Mouse (Mus musculus) ES-E14 (cell line): ENCODE measurements at regions not wholly inside any gene's neighbourhood (a gene's known extent, or its start where the extent isn't known, plus 50 kb on each side); places are given as distances from the start of the nearest gene placed in this dataset.

Experiments used
- DNase-seq: peaks from one replicate; pipeline ENCODE4 v3.0.0-alpha.2; 2013; ENCODE audit warnings: low read depth, low spot score
- H3K27ac ChIP-seq: 2 replicates; pipeline ENCODE4 v1.5.1; 2012; ENCODE audit warnings: low read depth, mild to moderate bottlenecking, low read length, moderate library complexity, mixed read lengths; ENCODE audit not compliant: poor library complexity, insufficient read depth, severe bottlenecking
- H3K36me3 ChIP-seq: 2 replicates; pipeline ENCODE4 v1.6.1; 2012; ENCODE audit warnings: mild to moderate bottlenecking, low read length, moderate library complexity, mixed read lengths; ENCODE audit not compliant: control insufficient read depth, poor library complexity, insufficient read depth, severe bottlenecking
- H3K4me1 ChIP-seq, 2 experiments: fragments of 150-350 bp in 1 of 2; sonication (generic) in 1 of 2; 2 replicates each; pipeline ENCODE4 v1.6.1; 2012; ENCODE audit warnings: low read length in 2 of 2, mild to moderate bottlenecking in 1 of 2, mixed read lengths in 1 of 2; ENCODE audit not compliant: control insufficient read depth in 2 of 2, insufficient read depth in 2 of 2, poor library complexity in 1 of 2
- H3K4me3 ChIP-seq, 2 experiments: fragments of 150-350 bp in 1 of 2; sonication (generic) in 1 of 2; 2 replicates each; pipeline ENCODE4 v1.5.1; 2012; ENCODE audit warnings: low read length in 2 of 2, low read depth in 1 of 2, mild to moderate bottlenecking in 1 of 2, mixed read lengths in 1 of 2; ENCODE audit not compliant: insufficient read depth in 1 of 2, poor library complexity in 1 of 2, severe bottlenecking in 1 of 2
- H3K9ac ChIP-seq: 2 replicates; pipeline ENCODE4 v1.6.1; 2012; ENCODE audit warnings: low read depth, mild to moderate bottlenecking, low read length, mixed read lengths; ENCODE audit not compliant: poor library complexity, insufficient read depth, severe bottlenecking
- H3K9me3 ChIP-seq: fragments of 150-350 bp; sonication (generic); 2 replicates; pipeline ENCODE4 v1.6.1; 2012; ENCODE audit warnings: low read depth, mild to moderate bottlenecking, low read length; ENCODE audit not compliant: control insufficient read depth, insufficient read depth
- CHD2 ChIP-seq: IDR thresholded peaks from 2 replicates; pipeline ENCODE4 v1.6.1; 2014; ENCODE audit warnings: mild to moderate bottlenecking, low read depth, low read length, inconsistent platforms
- HCFC1 ChIP-seq: IDR thresholded peaks from 2 replicates; pipeline ENCODE4 v1.6.1; 2012; ENCODE audit warnings: low read length, inconsistent platforms, borderline replicate concordance; ENCODE audit not compliant: insufficient read depth
- MAFK ChIP-seq: IDR thresholded peaks from 2 replicates; pipeline ENCODE4 v1.6.1; 2014; ENCODE audit warnings: mild to moderate bottlenecking, low read depth, low read length, inconsistent platforms; ENCODE audit not compliant: insufficient read depth
- ZC3H11A ChIP-seq: IDR thresholded peaks from 2 replicates; pipeline ENCODE4 v1.6.1; 2012; ENCODE audit warnings: low read depth, mild to moderate bottlenecking, inconsistent platforms, low read length, borderline replicate concordance
- ZNF384 ChIP-seq: IDR thresholded peaks from 2 replicates; pipeline ENCODE4 v1.6.1; 2012; ENCODE audit warnings: low read depth, low read length, inconsistent platforms
- in situ Hi-C, 2 experiments: fragments of 600-800 bp; cut with MboI; formaldehyde crosslinking; loops; one replicate each; pipeline ENCODE4 v1.15.1; 2025; ENCODE audit warnings: low sequenced_read_pairs in 2 of 2, inconsistent platforms in 1 of 2; ENCODE audit not compliant: unreplicated experiment in 2 of 2

DNA sequence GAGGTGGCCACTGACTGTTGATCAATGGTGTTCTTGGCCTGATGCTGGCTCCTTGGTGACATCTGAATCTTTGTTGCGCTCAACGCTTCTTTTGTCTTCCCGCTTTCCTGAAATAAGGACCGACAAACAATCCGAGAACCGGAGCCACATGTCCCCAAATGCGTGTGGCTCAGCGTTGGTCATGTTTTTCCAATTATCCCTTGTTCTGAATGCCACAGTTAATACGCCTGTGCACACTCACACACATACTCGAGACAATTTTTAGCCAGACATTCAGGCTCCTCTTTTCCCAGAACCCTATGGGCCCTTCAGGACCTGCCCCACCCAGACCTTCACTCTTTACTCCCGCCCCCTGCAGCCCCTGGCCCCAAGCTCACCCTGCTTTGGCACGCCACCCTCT is 248.8 kb downstream of the Cyp26b1 start:
- Histone ChIP-seq H3K4me1 (peaks cover 0 to 2% of the 10 kb centered on the region in 2 experiments; a peak in 1 of 4 replicates), H3K9ac (no peak overlapping the region), H3K36me3 (no peaks in the 10 kb centered on the region), H3K4me3 (no peak overlapping the region), H3K27ac (no peak overlapping the region), H3K9me3 (no peaks in the 10 kb centered on the region)
- no peak for TF ChIP-seq ZNF384
- no peak for TF ChIP-seq ZC3H11A
- TF ChIP-seq MAFK, result no peak
- no peak for TF ChIP-seq CHD2
- TF ChIP-seq HCFC1, result no peak
- in situ Hi-C loops, result no loop called here
- no peak for DNase-seq

DNA sequence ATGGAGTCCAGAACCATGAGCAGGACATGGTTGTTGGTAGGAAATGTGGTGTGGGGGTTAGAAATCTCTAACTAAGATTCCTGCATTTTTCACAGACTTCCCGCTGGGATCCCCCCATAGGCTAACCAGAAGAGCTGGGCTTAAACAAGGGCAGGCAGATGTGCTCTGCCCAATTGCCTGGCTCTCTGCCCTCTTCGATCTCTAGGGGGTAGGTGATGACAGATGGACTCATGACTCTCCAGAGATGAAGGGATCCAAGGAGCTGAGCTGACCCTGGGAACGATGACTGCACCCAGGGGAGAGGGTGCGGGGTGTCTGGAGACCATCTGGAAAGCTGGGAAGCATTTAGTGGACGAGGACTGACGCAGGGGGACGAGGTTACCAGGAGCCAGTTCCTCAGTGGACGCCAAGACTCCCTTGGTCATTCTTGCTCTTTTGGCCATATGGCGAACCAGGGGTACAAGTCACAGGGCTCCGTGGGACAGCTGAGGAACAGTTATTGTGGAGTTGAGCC is 260.0 kb downstream of the Cyp26b1 start:
- no peak for TF ChIP-seq ZNF384
- Histone ChIP-seq H3K9ac (no peak overlapping the region), H3K36me3 (no peaks in the 10 kb centered on the region), H3K4me3 (no peak overlapping the region), H3K27ac (no peak overlapping the region), H3K9me3 (no peaks in the 10 kb centered on the region), H3K4me1 (no peaks in the 10 kb centered on the region)
- in situ Hi-C loops, result no loop called here
- no peak for DNase-seq

DNA sequence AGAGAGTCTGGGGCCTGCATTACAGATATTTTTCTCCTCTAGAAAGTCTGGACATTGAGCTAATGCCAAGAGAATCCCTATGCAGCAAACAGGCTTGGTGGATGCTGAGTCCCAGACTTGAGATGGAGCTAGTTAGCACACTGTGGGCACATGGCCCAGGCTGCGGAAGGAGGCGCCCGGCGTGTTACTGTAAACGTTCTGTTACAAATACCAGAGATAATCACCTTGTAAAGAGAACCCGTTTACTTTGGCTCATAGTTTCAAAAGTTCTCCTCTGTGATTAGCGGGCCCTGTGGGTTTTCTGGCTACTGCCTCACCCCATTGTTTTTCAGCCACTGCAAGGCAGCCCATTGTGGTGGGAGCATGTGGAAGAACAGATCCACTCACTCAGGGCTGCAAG is 264.6 kb downstream of the Cyp26b1 start:
- H3K9me3 ChIP-seq, result no peaks in the 10 kb centered on the region
- no peak for DNase-seq
- in situ Hi-C loops, result no loop called here
- no peak overlapping the region for H3K9ac ChIP-seq
- no peak for TF ChIP-seq MAFK
- TF ChIP-seq ZC3H11A, result no peak
- TF ChIP-seq HCFC1, result no peak
- TF ChIP-seq ZNF384, result no peak
- no peak for TF ChIP-seq CHD2
- H3K27ac ChIP-seq, result no peak overlapping the region
- no peak overlapping the region for H3K4me3 ChIP-seq
- peaks cover 0 to 4% of the 10 kb centered on the region in 2 experiments; a peak in 2 of 4 replicates for H3K4me1 ChIP-seq
- H3K36me3 ChIP-seq, result no peaks in the 10 kb centered on the region

DNA sequence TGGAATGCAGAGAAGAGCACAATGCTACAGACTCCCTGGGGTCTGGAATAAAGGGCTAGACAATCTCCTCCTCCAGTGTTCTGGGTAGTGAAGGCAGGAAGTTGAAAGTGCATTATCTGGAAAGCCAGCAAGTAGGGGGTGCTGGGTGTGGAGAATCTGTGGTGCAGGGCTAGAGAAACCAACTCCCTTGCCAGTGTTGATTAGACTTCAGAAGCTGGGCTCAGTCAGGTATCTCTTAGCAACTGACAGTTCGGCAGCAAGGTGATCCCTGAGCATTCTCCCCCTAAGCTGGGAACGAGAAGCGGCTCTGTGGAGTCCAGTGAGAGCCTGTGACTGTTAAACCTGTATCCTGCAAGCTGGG is 265.7 kb downstream of the Cyp26b1 start:
- Histone ChIP-seq H3K9ac (no peak overlapping the region), H3K36me3 (no peaks in the 10 kb centered on the region), H3K4me1 (peaks cover 0 to 4% of the 10 kb centered on the region in 2 experiments; a peak in 2 of 4 replicates), H3K27ac (no peak overlapping the region), H3K9me3 (no peaks in the 10 kb centered on the region), H3K4me3 (no peak overlapping the region)
- in situ Hi-C loops, result no loop called here
- DNase-seq, result no peak
- TF ChIP-seq ZC3H11A, result no peak
- TF ChIP-seq HCFC1, result no peak
- TF ChIP-seq CHD2, result no peak
- no peak for TF ChIP-seq ZNF384
- TF ChIP-seq MAFK, result no peak

DNA sequence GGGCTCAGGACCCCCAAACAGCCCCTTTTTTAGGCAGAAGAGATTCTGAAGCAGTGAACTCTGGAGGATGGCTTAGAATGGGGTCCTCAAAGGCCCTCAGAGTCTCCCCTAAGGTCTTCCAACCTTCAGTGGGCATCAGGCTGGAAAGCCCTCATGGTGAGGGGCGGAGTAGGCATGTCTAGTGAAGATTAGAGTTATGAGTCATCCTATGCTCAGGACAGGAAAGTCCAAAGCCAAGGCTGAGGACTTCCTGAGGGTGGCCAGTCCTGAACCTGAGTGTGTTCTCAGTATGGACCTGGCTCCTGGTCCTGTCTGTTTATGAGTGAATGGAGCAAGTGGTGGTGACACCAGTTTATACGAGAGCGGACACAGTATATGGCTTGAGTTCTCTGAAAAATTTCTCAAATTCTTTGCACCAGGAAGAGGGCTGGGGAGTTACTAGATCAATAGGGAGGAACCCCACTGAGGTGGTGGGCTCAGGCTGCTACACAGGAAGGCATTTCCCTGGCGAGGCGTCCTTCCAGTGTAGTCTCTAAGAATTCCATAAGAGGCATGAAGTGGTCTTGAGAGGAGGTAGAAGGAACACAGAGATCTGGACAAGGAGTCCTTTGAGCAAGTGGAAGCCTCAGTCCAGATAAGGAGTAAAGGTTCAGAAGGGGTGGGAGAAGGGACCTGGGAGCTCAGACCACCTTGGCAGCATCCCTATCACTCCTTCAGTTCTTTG is 266.2 kb downstream of the Cyp26b1 start:
- Histone ChIP-seq H3K36me3 (no peaks in the 10 kb centered on the region), H3K4me1 (peaks cover 0 to 4% of the 10 kb centered on the region in 2 experiments; a peak in 2 of 4 replicates), H3K27ac (no peak overlapping the region), H3K4me3 (no peak overlapping the region), H3K9ac (no peak overlapping the region), H3K9me3 (no peaks in the 10 kb centered on the region)
- no peak for DNase-seq
- in situ Hi-C loops, result no loop called here
- no peak for TF ChIP-seq ZC3H11A
- TF ChIP-seq CHD2, result no peak
- no peak for TF ChIP-seq MAFK
- no peak for TF ChIP-seq ZNF384
- no peak for TF ChIP-seq HCFC1
